Mouse (Mus musculus) megakaryocyte progenitor cell, adult 5-6 weeks (primary cell): ENCODE data around the gene Phactr1. TPM values are rescaled to one million over a fixed set of nuclear protein-coding genes. Genes with fewer than 3 reads are reported as not detected.

Source experiments
- ATAC-seq: replicated peaks from 2 replicates; pipeline ENCODE4 v1.8.0; 2016; ENCODE audit warnings: mild to moderate bottlenecking, moderate TSS enrichment, inconsistent platforms; ENCODE audit not compliant: poor library complexity
- total RNA-seq, 2 experiments: library from RNA; stranded (forward) in 1 of 2; stranded (reverse) in 1 of 2; fragments of 157-497, 149-512 nt in 1 of 2; fragments of 200-1000 nt in 1 of 2; gene quantifications; 2 replicates each; pipeline versions ENCODE4 v1.2.3 to v1.2.4; 2015 to 2017

The Phactr1 gene
- total RNA-seq, 2 experiments from 2014 or later, result 0.20 TPM; not detected in 1

DNA sequence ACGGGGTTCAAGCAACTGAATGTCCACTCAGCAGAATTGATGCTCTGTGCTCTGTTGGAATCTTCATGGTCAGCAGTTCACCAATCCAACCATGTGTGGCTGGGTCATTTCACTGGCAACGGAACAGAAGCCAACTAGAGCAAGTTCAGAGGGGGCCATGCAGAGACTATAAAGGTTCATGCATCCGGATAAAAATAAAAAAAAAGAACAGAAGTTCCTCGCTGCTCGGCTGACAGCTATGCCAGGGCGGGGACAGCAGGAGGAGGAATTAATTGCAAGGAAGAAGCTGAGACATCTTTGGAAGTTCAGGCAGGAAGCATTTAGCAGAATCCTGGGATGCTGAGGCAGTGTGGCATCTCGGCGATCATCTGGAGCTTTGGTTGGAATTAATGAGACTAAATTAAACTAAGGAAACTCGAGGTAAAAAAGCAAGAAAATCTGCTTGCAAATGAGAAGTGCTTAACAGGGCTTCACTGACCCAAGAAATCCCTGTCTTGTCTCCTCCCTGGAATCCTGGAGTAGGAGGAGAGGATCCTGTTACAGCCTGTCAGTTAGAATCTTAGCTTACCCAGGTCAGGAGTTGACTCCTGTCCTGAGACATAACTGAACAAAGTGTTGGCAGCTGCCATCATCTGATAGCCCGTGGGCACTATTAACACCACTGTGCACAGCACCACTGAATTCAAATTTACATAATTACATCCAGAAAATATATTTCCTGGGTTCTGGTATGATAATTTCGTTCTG, 77.4 kb downstream of the Phactr1 start:
- ATAC-seq, result no peak

GRCm38 (mm10) chr13:42759170-42759569, 78.7 kb downstream of the Phactr1 start:
- no peak for ATAC-seq

DNA sequence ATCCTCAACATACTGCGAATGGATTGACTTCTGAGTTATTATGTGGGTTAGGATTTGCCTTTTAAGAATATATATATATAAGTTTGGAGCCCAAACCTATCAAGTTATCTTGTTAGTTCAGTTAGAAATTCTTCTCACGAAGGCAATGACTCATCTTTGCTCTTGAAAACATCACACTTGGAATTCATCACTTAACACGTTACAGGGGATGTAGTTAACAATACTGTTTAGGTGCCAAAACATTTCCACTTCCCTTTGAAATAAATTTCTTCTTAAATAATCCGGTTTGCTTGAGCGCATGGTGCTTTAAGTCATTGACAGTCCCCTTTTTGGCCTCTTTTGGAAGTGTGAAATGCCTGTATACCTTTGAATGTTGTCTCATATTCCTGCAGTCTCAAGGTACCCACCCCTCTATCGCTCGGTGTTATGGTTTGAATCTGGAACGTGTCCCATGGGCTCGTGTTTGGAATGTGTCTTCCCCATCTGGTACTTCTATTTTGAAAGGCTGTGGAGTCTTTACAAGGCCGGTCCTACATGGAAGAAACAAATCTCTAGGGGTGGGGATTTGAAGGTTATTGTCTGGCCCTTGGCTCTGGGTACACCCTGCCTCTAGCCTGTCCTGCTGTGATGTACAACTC, 80.6 kb downstream of the Phactr1 start:
- ATAC-seq, result no peak

DNA sequence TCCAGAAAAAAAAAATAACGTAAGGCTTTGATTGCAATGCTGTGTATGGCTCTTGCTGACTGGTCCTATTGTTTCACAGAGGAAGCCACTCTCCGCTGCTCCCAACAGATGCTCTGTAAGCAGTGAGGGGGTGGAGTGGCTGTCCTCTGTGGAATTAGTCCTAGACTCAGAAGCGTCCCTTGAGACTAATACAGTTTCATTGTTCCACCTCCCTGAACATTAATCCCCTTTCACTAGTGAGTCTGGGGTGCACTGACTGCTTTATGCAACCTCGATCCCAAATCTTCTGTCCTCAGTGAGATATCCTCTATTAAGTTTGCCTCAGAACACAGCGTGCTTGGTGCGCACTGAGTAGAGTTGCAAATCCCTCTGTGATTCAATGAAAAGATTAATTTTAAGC, 91.9 kb downstream of the Phactr1 start:
- no peak for ATAC-seq

DNA sequence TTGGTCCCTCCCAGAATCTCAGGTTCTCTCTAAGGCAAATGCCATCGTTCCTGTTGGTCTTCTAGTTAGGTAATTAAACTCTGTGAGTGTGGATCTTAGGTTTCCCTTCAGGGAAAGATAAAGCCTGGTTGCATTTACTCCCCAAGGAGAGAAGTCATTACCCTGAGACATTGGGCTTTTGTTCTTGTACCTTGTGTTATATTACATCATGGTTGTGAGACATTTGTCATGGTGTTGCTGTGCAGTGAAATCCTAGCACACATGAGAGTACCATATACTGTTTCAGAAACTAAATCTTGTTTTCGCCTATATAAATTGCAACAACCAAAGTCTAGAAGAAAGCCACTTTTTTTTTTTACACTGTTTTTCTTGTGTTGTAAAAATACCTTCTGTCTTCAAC, 93.6 kb downstream of the Phactr1 start:
- ATAC-seq, result no peak

DNA sequence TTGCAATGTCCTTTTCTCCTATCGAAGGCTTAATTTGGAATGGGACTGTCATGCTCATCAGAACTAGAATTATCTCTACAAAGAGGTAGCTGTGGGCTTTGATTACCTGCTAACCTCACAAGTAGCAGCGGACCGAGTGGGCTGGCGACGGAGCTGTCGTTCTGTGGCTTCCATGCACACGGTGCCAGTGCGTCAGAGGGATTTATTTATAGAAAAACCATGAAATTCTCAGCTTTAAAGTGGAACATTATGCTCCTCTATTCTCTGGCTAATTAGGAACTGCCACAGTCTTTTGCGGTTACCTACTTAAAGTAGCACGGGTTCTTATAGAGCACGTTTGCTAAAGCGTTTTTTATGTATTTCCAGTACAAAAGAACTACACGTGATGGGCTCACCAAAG, 101.7 kb downstream of the Phactr1 start:
- ATAC-seq, result no peak

DNA sequence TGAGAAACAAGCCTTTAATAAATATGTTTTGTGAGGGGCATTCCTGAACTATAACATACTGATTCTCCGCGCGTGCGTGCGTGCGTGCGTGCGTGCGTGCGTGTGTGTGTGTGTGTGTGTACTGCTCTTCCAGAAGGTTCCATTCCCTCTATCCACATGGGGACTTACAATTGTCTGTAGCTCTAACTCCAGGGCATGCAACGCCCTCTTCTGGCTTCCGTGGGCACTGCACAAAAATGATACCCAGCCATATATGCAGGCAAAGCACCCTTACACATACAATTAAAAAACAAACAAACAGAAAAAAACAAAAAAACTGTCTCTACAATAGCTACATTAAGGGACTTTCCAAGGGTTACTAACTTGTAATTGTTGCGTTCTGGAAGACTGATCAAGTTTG, 108.8 kb downstream of the Phactr1 start:
- ATAC-seq, result no peak

GRCm38 (mm10) chr13:42792279-42792678, 111.9 kb downstream of the Phactr1 start:
- ATAC-seq, result no peak

GRCm38 (mm10) chr13:42800523-42800922, 120.1 kb downstream of the Phactr1 start:
- no peak for ATAC-seq

GRCm38 (mm10) chr13:42804314-42804713, 123.9 kb downstream of the Phactr1 start:
- ATAC-seq, result no peak

GRCm38 (mm10) chr13:42812762-42813161, 132.3 kb downstream of the Phactr1 start:
- no peak for ATAC-seq

- ATAC-seq, result peak; percentile 77
Observed at GRCm38 (mm10) chr13:42818378-42818777, 138.0 kb downstream of the Phactr1 start.

DNA sequence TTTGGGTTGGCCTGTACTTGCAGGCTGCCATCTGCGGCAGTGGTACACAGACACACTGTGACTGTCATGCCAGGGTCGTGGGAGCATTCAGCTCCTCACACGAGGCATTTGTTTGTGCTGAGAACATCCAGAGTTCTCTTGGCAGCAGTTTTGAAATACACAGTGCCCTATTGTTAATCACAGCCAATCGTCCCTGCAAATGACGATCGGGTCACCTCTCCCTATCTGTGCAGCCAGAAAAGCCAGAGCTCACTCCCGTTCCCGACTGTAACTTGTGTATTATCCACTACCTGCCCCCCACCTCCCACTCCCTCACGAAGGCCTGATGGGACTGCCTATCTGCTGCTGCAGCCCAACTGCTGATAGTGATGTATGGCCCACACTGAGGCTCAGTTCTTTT, 140.1 kb downstream of the Phactr1 start:
- ATAC-seq, result no peak

- no peak for ATAC-seq
Observed at GRCm38 (mm10) chr13:42821426-42822106, 141.1 kb downstream of the Phactr1 start.

- peak; percentile 86 for ATAC-seq
Observed at GRCm38 (mm10) chr13:42822545-42822944, 142.1 kb downstream of the Phactr1 start.

DNA sequence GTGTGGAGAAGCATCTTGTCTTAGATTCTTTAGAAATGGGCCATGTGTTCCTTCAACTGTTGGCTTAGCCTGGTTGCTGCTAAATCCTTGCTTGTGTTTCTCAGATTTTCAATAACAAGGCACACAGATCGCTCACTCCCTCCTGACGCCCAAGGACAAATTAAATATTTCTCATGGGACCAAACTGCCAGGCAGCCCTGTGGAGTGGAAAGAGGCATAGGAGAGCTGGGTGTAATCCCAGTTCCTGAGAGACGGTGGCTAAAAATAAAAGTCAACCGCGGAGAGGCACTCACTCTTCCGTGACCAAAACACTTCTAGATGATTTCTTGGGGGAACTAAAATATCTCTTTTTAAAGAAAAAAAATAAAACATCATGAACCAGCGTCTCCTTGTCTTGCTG, 143.5 kb downstream of the Phactr1 start:
- no peak for ATAC-seq

DNA sequence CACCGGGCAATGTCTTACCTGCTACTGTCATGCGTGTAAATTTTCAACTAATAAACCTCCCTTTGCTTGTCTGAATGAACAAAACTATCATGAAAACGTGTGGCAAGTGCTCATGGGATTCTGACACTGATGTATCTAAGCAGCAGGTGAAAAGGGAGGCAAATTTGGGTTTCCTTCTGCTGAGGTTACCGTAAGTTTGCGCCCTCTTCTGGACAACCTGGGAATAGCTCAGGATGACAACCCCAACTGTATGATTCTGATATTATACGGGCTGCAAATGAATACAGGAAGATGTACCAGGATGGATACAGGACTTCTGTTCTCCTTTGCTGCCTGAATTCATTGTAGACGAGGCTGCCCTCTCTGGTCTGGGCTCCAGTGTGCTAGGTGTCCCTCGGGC, 146.2 kb downstream of the Phactr1 start:
- 0 out of 2 replicates have a peak, but pooled peaks have one; percentile 43 for ATAC-seq

DNA sequence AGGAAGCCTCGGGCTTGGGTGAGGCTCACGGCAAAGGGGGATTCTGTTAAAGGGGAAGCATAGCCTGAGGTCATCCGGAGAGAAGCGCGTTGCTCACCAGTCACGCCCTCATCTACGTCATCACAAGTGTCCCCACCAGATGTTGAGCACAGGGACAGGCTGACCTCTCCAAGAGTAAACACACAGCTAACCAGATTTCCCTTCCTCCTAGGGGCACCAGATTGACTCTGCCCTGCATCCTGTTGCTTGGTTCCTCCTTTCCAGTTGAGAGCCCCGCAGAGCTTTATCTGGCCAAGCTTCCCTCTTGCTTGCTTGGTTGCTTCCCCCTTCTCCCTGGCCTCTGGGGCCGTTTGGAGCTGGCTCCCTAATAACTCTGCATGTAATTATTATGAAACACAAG, 148.6 kb downstream of the Phactr1 start:
- ATAC-seq, result peak; percentile 85

DNA sequence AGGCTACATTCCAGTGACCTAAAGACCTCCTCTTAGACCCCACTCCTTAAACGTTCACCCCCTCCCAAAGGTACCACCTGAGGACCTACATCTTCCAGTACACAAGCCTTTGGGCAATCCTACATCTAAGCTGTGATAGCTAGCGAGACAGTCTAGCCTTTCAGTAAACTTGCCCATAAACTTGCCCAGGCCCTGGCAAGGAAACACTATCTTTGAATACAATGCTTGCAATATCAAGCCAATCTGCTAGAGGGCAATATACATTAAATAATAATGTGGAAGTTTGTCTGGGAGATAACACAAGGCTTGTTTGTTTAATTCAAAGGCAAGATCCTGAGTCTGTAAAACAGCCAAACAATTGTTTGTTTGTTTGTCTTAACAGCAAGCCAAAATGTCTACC, 155.0 kb downstream of the Phactr1 start:
- no peak for ATAC-seq

GRCm38 (mm10) chr13:42839358-42839757, 158.9 kb downstream of the Phactr1 start:
- no peak for ATAC-seq

DNA sequence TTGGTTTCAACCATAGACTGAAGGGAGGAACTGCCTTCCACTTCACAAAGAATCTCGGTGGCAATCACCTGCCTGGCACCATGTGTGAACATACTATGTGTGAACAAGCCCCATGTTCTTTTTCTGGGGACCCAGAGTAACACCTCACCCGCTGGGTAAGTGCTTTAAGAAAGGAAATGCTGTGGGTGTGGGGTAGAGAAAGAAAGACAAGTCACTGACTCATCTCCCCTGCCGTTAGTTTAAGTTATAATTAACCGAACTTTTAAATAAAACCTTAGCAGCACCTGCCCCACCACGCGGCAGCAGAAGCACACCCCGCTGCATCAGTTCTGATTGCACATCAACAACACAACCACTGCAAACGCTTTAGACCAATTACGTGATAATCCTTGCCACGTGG, 171.7 kb downstream of the Phactr1 start:
- no peak for ATAC-seq
